Mouse (Mus musculus): Measurements from ENCODE around the gene Sgms2.

GRCm38 (mm10) chr3:131326637-131327036 is 164.6 kb downstream of the Sgms2 start:
- no peak for TF ChIP-seq EP300 (IDR thresholded peaks at IDR 0.05; ENCODE audit: low read depth)
- no peak for TF ChIP-seq CTCF (IDR thresholded peaks at IDR 0.05; ENCODE audit: low read depth)

Measured in heart, postnatal 0 days (tissue).